Mouse (Mus musculus) CH12.LX (cell line): ENCODE results near the gene Cirbp.

ENCODE experiments used
- CHD2 ChIP-seq: IDR thresholded peaks from 2 replicates; pipeline ENCODE4 v1.6.1; 2011; ENCODE audit warnings: low read length, improper control_type of control experiment
- CTCF ChIP-seq, 2 experiments: IDR thresholded peaks in 1 of 2; conservative IDR thresholded peaks in 1 of 2; 2 replicates each; pipeline ENCODE4 v1.5.1; 2011 to 2012; ENCODE audit warnings: low read depth in 2 of 2, low read length in 2 of 2, improper control_type of control experiment in 1 of 2, inconsistent platforms in 1 of 2, mild to moderate bottlenecking in 1 of 2, moderate library complexity in 1 of 2
- E2F4 ChIP-seq: IDR thresholded peaks from 2 replicates; pipeline ENCODE4 v1.6.1; 2011; ENCODE audit warnings: low read depth, low read length, improper control_type of control experiment; ENCODE audit not compliant: insufficient replicate concordance
- EP300 ChIP-seq: IDR thresholded peaks from 2 replicates; pipeline ENCODE4 v1.6.1; 2011; ENCODE audit warnings: low read length, improper control_type of control experiment
- MAFK ChIP-seq: IDR thresholded peaks from 2 replicates; pipeline ENCODE4 v1.6.1; 2011; ENCODE audit warnings: low read length, improper control_type of control experiment; ENCODE audit not compliant: insufficient replicate concordance
- MAX ChIP-seq: IDR thresholded peaks from 2 replicates; pipeline ENCODE4 v1.6.1; 2011; ENCODE audit warnings: low read length, improper control_type of control experiment
- PAX5 ChIP-seq: IDR thresholded peaks from 2 replicates; pipeline ENCODE4 v1.6.1; 2012; ENCODE audit warnings: low read length, inconsistent platforms, mixed read lengths
- POLR2A ChIP-seq: IDR thresholded peaks from 2 replicates; pipeline ENCODE4 v1.6.1; 2011; ENCODE audit warnings: low read depth, mild to moderate bottlenecking, improper control_type of control experiment, low read length
- SMC3 ChIP-seq: IDR thresholded peaks from 2 replicates; pipeline ENCODE4 v1.6.1; 2011; ENCODE audit warnings: low read depth, low read length, improper control_type of control experiment
- ZKSCAN1 ChIP-seq: IDR thresholded peaks from 2 replicates; pipeline ENCODE4 v1.6.1; 2012; ENCODE audit warnings: low read depth, inconsistent platforms, low read length, improper control_type of control experiment, borderline replicate concordance

GRCm38 (mm10) chr10:80171252-80171651 is 5.5 kb downstream of the Cirbp start:
- TF ChIP-seq ZKSCAN1, result no peak
- no peak for TF ChIP-seq POLR2A
- no peak for TF ChIP-seq CHD2
- no peak for TF ChIP-seq SMC3
- TF ChIP-seq PAX5, result no peak
- TF ChIP-seq CTCF (conservative IDR thresholded peaks at IDR 0.05 in 1 of 2, IDR thresholded peaks at IDR 0.05 in 1 of 2; ENCODE audit: low read depth in 2 of 2, low read length in 2 of 2), result no peak
- no peak for TF ChIP-seq MAX
- no peak for TF ChIP-seq MAFK
- TF ChIP-seq EP300, result no peak
- no peak for TF ChIP-seq E2F4
